Mouse (Mus musculus) heart, adult 9 months (tissue): ENCODE results near the gene Plcd1.

Experiments used
- DNase-seq, 2 experiments: peaks; one replicate each; pipeline ENCODE4 v3.0.0; 2022; ENCODE audit warnings: low spot score in 2 of 2

The Plcd1 gene

GRCm38 (mm10) chr9:119053964-119054576 lies 39.2 kb downstream of the Plcd1 start:
- no peak for DNase-seq

GRCm38 (mm10) chr9:119052154-119052944 lies 41.0 kb downstream of the Plcd1 start, which contains the start of gene Vill:
TSS of gene Vill (plus strand) at chr9:119052778.
- no peak for DNase-seq

GRCm38 (mm10) chr9:119051158-119051557 lies 42.1 kb downstream of the Plcd1 start:
- DNase-seq = no peak

- no peak for DNase-seq
These were observed 45.0 kb downstream of the Plcd1 start for GRCm38 (mm10) chr9:119048182-119048903.

- DNase-seq = no peak
These were observed 53.1 kb downstream of the Plcd1 start for GRCm38 (mm10) chr9:119040101-119040775.

- no peak for DNase-seq
These were observed 54.7 kb downstream of the Plcd1 start for GRCm38 (mm10) chr9:119038574-119038973.

GRCm38 (mm10) chr9:119037076-119037730 lies 56.1 kb downstream of the Plcd1 start:
- peak in 1 of 2 experiments; percentile 29 for DNase-seq

GRCm38 (mm10) chr9:119035836-119036235 lies 57.5 kb downstream of the Plcd1 start:
- peak; percentile 89 to 91 for DNase-seq

GRCm38 (mm10) chr9:119034676-119035665 lies 58.3 kb downstream of the Plcd1 start:
- no peak for DNase-seq

- no peak for DNase-seq
These were observed 59.2 kb downstream of the Plcd1 start for GRCm38 (mm10) chr9:119034069-119034468.

- no peak for DNase-seq
These were observed 60.0 kb downstream of the Plcd1 start for GRCm38 (mm10) chr9:119033111-119033921.

GRCm38 (mm10) chr9:119032538-119032937 lies 60.8 kb downstream of the Plcd1 start:
- DNase-seq = no peak

- DNase-seq = peak; percentile 82 to 86
These were observed 61.5 kb downstream of the Plcd1 start for GRCm38 (mm10) chr9:119031772-119032171.

- peak in 1 of 2 experiments; percentile 56 for DNase-seq
These were observed 62.3 kb downstream of the Plcd1 start for GRCm38 (mm10) chr9:119031038-119031437.

- peak; percentile 66 to 67 for DNase-seq
These were observed 63.7 kb downstream of the Plcd1 start for GRCm38 (mm10) chr9:119029568-119029967.

- no peak for DNase-seq
These were observed 64.8 kb downstream of the Plcd1 start for GRCm38 (mm10) chr9:119028226-119029195.

GRCm38 (mm10) chr9:119027337-119027736 lies 66.0 kb downstream of the Plcd1 start:
- DNase-seq = no peak

GRCm38 (mm10) chr9:119025832-119026331 lies 67.4 kb downstream of the Plcd1 start:
- no peak for DNase-seq
